Mouse (Mus musculus) hematopoietic stem cell, adult 5-6 weeks (primary cell): ENCODE measurements around the gene Tada3. TPM values are rescaled to one million over a fixed set of nuclear protein-coding genes. Genes with fewer than 3 reads are reported as not detected.

Source experiments
- ATAC-seq, 2 experiments: fragments of 125-278 bp in 1 of 2; replicated peaks in 1 of 2; 2 replicates each; pipeline ENCODE4 v1.8.0; 2016 to 2017; ENCODE audit warnings: inconsistent platforms in 2 of 2, mild to moderate bottlenecking in 2 of 2, moderate number of reproducible peaks in 2 of 2, low read depth in 1 of 2, moderate TSS enrichment in 1 of 2; ENCODE audit not compliant: low FRiP score in 2 of 2, poor library complexity in 2 of 2, severe bottlenecking in 2 of 2, insufficient read depth in 1 of 2, low TSS enrichment in 1 of 2
- total RNA-seq: library from RNA; stranded (forward); fragments of 172-1452, 232-1000 nt; gene quantifications from 2 replicates; pipeline ENCODE4 v1.2.3, GENCODE M21; 2017

Gene Tada3
- 25.5 and 37.9 TPM in 2 replicates for total RNA-seq

GRCm38 (mm10) chr6:113377496-113378385 is at the start of gene Tada3, which contains the start of gene Arpc4:
Tada3 (minus strand) TSS chr6:113377883.
Arpc4 (plus strand) TSS chr6:113378115.
- peak; percentile 82 to 84 for ATAC-seq

- ATAC-seq = peak; percentile 42 to 52; a peak in 2 of 4 replicates
Measured at GRCm38 (mm10) chr6:113427397-113427796, 49.7 kb upstream of the Tada3 start.

GRCm38 (mm10) chr6:113426696-113427095 is 49.0 kb upstream of the Tada3 start:
- ATAC-seq = no peak

GRCm38 (mm10) chr6:113424187-113424586 is 46.5 kb upstream of the Tada3 start:
- ATAC-seq = no peak

- no peak for ATAC-seq
Measured at GRCm38 (mm10) chr6:113423000-113423399, 45.3 kb upstream of the Tada3 start.

GRCm38 (mm10) chr6:113419199-113419587 is 41.5 kb upstream of the Tada3 start, which contains the start of gene Rpusd3:
Rpusd3 (minus strand) TSS chr6:113419340.
- ATAC-seq = peak; percentile 96 to 98

GRCm38 (mm10) chr6:113418441-113419198 is 40.9 kb upstream of the Tada3 start:
- ATAC-seq = peak; percentile 26 to 33

GRCm38 (mm10) chr6:113416416-113416815 is 38.7 kb upstream of the Tada3 start:
- no peak for ATAC-seq

GRCm38 (mm10) chr6:113410001-113410400 is 32.3 kb upstream of the Tada3 start:
- ATAC-seq = no peak

GRCm38 (mm10) chr6:113406683-113407082 is 29.0 kb upstream of the Tada3 start:
- no peak for ATAC-seq

- ATAC-seq = no peak
Measured at GRCm38 (mm10) chr6:113405483-113405882, 27.8 kb upstream of the Tada3 start.

GRCm38 (mm10) chr6:113404649-113405448 is 27.2 kb upstream of the Tada3 start:
- ATAC-seq = no peak

- no peak for ATAC-seq
Measured at GRCm38 (mm10) chr6:113402094-113402493, 24.4 kb upstream of the Tada3 start.

- no peak for ATAC-seq
Measured at GRCm38 (mm10) chr6:113396270-113397030, 18.8 kb upstream of the Tada3 start.

GRCm38 (mm10) chr6:113395501-113395900 is 17.8 kb upstream of the Tada3 start:
- ATAC-seq = no peak

GRCm38 (mm10) chr6:113394811-113395210 is 17.1 kb upstream of the Tada3 start:
- ATAC-seq = no peak

- ATAC-seq = no peak
Measured at GRCm38 (mm10) chr6:113393951-113394350, 16.3 kb upstream of the Tada3 start.
